Mouse (Mus musculus) yolk sac, embryonic 10.5 days (tissue): ENCODE results near the gene Shisa2.

Experiments
- DNase-seq: peaks from one replicate; pipeline ENCODE4 v3.0.0-alpha.2; 2017; ENCODE audit warnings: low spot score

Gene Shisa2

GRCm38 (mm10) chr14:59632067-59632466 lies 7.0 kb downstream of the Shisa2 start:
- no peak for DNase-seq

- DNase-seq, result no peak
These were observed 8.3 kb downstream of the Shisa2 start for GRCm38 (mm10) chr14:59633295-59633898.

- no peak for DNase-seq
These were observed 8.9 kb downstream of the Shisa2 start for GRCm38 (mm10) chr14:59633988-59634387.

- peak; percentile 42 for DNase-seq
These were observed 14.0 kb downstream of the Shisa2 start for GRCm38 (mm10) chr14:59638906-59639703.

- DNase-seq, result no peak
These were observed 16.7 kb downstream of the Shisa2 start for GRCm38 (mm10) chr14:59641856-59642255.

GRCm38 (mm10) chr14:59643582-59643981 lies 18.5 kb downstream of the Shisa2 start:
- no peak for DNase-seq

GRCm38 (mm10) chr14:59644166-59644565 lies 19.1 kb downstream of the Shisa2 start:
- no peak for DNase-seq

- DNase-seq, result no peak
These were observed 19.8 kb downstream of the Shisa2 start for GRCm38 (mm10) chr14:59644896-59645295.

GRCm38 (mm10) chr14:59646826-59647697 lies 22.0 kb downstream of the Shisa2 start:
- DNase-seq, result no peak

GRCm38 (mm10) chr14:59648611-59649010 lies 23.5 kb downstream of the Shisa2 start:
- DNase-seq, result no peak

GRCm38 (mm10) chr14:59649337-59649736 lies 24.2 kb downstream of the Shisa2 start:
- DNase-seq, result no peak

- DNase-seq, result no peak
These were observed 31.5 kb downstream of the Shisa2 start for GRCm38 (mm10) chr14:59656591-59656990.

GRCm38 (mm10) chr14:59657098-59657497 lies 32.0 kb downstream of the Shisa2 start:
- DNase-seq, result no peak

- no peak for DNase-seq
These were observed 47.9 kb downstream of the Shisa2 start for GRCm38 (mm10) chr14:59672893-59673515.

GRCm38 (mm10) chr14:59674556-59674955 lies 49.4 kb downstream of the Shisa2 start:
- DNase-seq, result no peak

- DNase-seq, result no peak
These were observed 50.2 kb downstream of the Shisa2 start for GRCm38 (mm10) chr14:59675330-59675729.

GRCm38 (mm10) chr14:59677598-59678003 lies 52.5 kb downstream of the Shisa2 start:
- no peak for DNase-seq
